Mouse (Mus musculus) adrenal gland, adult 8-10 months (tissue): ENCODE results near the gene Wdr45. TPM values are rescaled to one million over a fixed set of nuclear protein-coding genes. Genes with fewer than 3 reads are reported as not detected.
A peak's percentile ranks its signal among the peaks of the same experiment; 100 is the strongest.
"Not testable (repeated sequence)": the region's sequence is repeated elsewhere in the genome, so short reads cannot be mapped to it uniquely, and the experiment has no call there.

ENCODE experiments used
- DNase-seq: peaks from one replicate; pipeline ENCODE4 v3.0.0; 2022
- total RNA-seq, 4 experiments: library from RNA; stranded (reverse); gene quantifications; 2 replicates each; pipeline ENCODE4 v1.2.4; 2022

Gene Wdr45
- total RNA-seq = 10 to 100 TPM; 68.5 to 92.2 (median 76.2) TPM

- peak; percentile 93 for DNase-seq
Measured at GRCm38 (mm10) chrX:7714135-7714899, at the start of gene Wdr45. Gene Wdr45, plus strand, starts transcription at chrX:7714333.

- no peak for DNase-seq
Measured at GRCm38 (mm10) chrX:7664791-7665190, 49.3 kb upstream of the Wdr45 start.

GRCm38 (mm10) chrX:7665739-7666502, 48.2 kb upstream of the Wdr45 start:
- no peak for DNase-seq

- peak; percentile 53 for DNase-seq
Measured at GRCm38 (mm10) chrX:7670390-7670881, 43.7 kb upstream of the Wdr45 start.

GRCm38 (mm10) chrX:7670921-7671623, 43.1 kb upstream of the Wdr45 start, which contains the start of gene Plp2:
Gene Plp2, minus strand, starts transcription at chrX:7671390.
- no peak for DNase-seq

GRCm38 (mm10) chrX:7672739-7673138, 41.4 kb upstream of the Wdr45 start:
- no peak for DNase-seq

GRCm38 (mm10) chrX:7673578-7674281, 40.4 kb upstream of the Wdr45 start:
- no peak for DNase-seq

- no peak for DNase-seq
Measured at GRCm38 (mm10) chrX:7674284-7675000, 39.7 kb upstream of the Wdr45 start.

- no peak for DNase-seq
Measured at GRCm38 (mm10) chrX:7675001-7675380, 39.1 kb upstream of the Wdr45 start.

GRCm38 (mm10) chrX:7678986-7679385, 35.1 kb upstream of the Wdr45 start:
- DNase-seq = no peak

- DNase-seq = peak; percentile 82
Measured at GRCm38 (mm10) chrX:7679405-7680056, 34.6 kb upstream of the Wdr45 start.

GRCm38 (mm10) chrX:7680057-7680412, 34.1 kb upstream of the Wdr45 start:
- DNase-seq = no peak

- no peak for DNase-seq
Measured at GRCm38 (mm10) chrX:7680864-7681263, 33.3 kb upstream of the Wdr45 start, which contains the start of gene Magix. Gene Magix, minus strand, starts transcription at chrX:7681251.

- DNase-seq = no peak
Measured at GRCm38 (mm10) chrX:7688321-7688720, 25.8 kb upstream of the Wdr45 start.

GRCm38 (mm10) chrX:7690486-7690885, 23.6 kb upstream of the Wdr45 start:
- DNase-seq = no peak

- DNase-seq = no peak
Measured at GRCm38 (mm10) chrX:7692862-7693261, 21.3 kb upstream of the Wdr45 start.

- no peak for DNase-seq
Measured at GRCm38 (mm10) chrX:7696520-7696919, 17.6 kb upstream of the Wdr45 start.

- DNase-seq = peak; percentile 83
Measured at GRCm38 (mm10) chrX:7696954-7697381, 17.2 kb upstream of the Wdr45 start, which contains the start of gene Gpkow. Gene Gpkow, plus strand, starts transcription at chrX:7697131.

GRCm38 (mm10) chrX:7713764-7714134, 384 bp upstream of the Wdr45 start:
- not testable (repeated sequence) for DNase-seq

- not testable (repeated sequence) for DNase-seq
Measured at GRCm38 (mm10) chrX:7716058-7716457, 1.9 kb downstream of the Wdr45 start.
